ENCODE assay signal across 12 mouse cellular contexts in genomic region chr12:13080791-13081190, GRCm38 (mm10).
"Had no signal": no experiment of that assay in that cellular context is flagged by ENCODE, and none has a peak within 500 bp of the region (broad histone marks: within the 10 kb centered on the region; RNA-seq: fewer than 3 reads in every experiment).

No protein-coding gene starts in this region.

- H3K9ac ChIP-seq: kidney, embryonic 15.5 days; liver, embryonic 13.5 days had no signal

- H3K36me3 ChIP-seq: kidney, embryonic 15.5 days; liver, embryonic 13.5 days had no signal

- H3K4me2 ChIP-seq: kidney, embryonic 15.5 days; liver, embryonic 13.5 days had no signal

- H3K4me1 ChIP-seq: liver, embryonic 13.5 days had no signal

- H3K9me3 ChIP-seq: kidney, embryonic 15.5 days; liver, embryonic 13.5 days had no signal

- H3K4me3 ChIP-seq: kidney, embryonic 15.5 days; left cerebral cortex, adult 2 months; liver, embryonic 13.5 days had no signal

- H3K27ac ChIP-seq: kidney, embryonic 15.5 days; liver, embryonic 13.5 days; macrophage had no signal

- DNase-seq: kidney, adult 8-10 months; kidney, postnatal 10 days; kidney, postnatal 36 days; layer of hippocampus, postnatal 36 days; liver, embryonic 13.5 days; lung, adult 2 months; midbrain, embryonic 14.5 days; thymus, adult 18-20 months; thymus, postnatal 36 days had no signal

- H3K27me3 ChIP-seq: kidney, embryonic 15.5 days; liver, embryonic 13.5 days had no signal
